Mouse (Mus musculus): ENCODE measurements around the gene Stat5a.

The Stat5a gene

DNA sequence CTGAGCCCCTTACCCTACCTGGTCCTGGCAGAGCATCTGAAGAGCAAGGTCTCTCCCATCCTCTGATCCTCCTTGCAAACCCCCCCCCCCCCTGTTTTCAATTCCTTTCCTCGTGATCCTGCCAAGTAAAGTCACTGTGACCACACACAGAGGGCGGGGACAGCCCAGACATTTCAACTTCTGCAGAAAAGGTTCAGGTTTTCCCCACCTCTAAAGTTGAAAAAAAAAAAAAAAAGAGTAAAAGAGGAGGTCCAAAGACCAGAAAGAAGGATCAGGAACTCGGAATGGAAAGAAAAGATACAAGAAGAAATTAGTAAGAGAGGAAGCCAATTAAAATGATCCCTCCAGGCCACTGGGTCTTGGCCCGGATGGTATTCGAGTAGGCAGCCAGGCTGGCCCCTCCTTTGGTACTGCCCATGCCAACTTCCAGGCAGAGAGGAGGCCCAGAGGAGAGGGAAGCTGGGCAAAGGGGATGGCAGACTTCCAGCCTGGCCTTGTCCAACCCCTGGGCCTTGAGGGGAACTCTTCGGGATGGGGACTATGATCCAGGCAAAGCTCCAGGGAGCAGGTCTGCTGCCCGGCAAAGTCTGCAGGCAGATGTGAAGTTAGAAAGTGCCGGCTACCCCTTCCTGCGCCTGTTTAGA, at the start of gene Stat5a:
Stat5a (plus strand) TSS at position 417 of the 644 bp plus-strand sequence.
- DNase-seq (ENCODE audit: low read depth, low spot score): no peak

DNA sequence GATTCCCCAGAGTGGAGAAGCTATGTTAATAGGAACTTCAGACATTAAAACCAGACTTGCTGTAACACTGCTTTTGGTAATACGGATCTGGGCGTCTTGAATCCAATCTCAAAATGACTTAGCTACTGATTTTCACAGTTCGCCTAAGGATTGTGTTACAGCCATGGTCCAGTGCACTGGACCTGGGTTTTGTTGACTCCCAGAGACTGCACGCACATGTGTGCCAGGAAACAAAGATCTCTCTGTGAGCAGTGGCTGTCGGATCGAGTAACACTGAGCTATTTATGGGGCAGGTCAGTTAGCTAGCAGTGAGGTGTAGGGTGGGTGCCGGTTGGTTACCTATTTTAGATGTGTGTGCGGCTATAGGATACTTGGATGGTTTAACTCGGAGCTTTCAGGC, 48.6 kb upstream of the Stat5a start:
- DNase-seq (ENCODE audit: low read depth, low spot score): no peak

DNA sequence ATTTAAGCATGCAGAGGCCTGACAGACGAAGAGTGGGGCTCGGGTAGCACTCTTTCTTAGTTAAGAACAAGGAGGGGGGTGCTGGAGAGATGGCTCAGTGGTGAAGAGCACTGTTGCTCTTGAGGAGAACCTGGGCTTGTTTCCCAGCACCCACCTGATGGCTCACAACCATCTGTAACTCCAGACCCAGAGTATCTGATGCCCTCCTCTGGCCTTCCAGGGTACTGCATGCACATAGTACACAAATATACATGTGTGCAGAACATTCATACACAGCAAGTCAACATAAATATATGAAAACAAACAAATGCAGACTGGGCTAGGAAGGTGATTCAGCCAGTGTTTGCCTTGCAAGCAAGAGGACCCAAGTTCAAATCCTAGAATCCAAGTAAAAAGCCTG, 48.0 kb upstream of the Stat5a start:
- DNase-seq (ENCODE audit: low read depth, low spot score): no peak

DNA sequence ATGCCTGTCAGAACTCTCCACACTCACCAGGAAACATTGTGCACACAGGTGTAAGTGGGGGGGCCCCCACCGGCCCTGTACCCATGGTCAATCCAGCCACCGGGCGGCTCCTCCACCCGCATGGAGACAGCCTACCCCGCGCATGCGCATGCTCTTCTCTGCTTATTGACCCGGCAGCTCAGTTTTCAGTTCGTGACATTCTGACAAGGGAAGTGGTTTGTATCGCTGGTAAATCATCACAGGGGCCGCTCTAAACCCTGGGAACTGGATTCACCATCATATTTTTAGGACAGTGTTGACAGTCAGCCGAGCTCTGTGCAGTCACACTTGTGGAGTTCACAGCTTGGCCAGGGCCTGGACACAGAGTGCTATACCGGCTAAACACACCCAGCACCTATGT, 44.7 kb upstream of the Stat5a start:
- DNase-seq (ENCODE audit: low read depth, low spot score): peak; percentile 41

DNA sequence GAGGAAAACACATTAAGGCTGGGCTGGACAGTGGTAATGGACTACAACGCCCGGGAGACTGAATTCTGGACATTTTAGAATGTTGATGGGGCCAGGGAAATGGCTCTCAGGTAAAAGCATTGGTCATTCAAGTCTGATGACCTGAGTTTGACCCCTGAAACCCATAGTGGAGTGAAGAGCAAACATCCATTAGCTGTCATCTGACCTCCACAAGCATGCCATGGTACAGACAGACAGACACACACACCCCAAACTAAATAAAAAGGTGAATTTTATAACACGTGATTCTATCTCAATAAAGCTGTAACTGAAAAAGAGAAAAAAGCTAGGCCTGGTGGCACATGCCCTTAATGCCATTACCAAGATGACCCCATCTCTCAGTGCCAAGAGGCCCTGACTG, 42.8 kb upstream of the Stat5a start:
- DNase-seq (ENCODE audit: low read depth, low spot score): no peak

DNA sequence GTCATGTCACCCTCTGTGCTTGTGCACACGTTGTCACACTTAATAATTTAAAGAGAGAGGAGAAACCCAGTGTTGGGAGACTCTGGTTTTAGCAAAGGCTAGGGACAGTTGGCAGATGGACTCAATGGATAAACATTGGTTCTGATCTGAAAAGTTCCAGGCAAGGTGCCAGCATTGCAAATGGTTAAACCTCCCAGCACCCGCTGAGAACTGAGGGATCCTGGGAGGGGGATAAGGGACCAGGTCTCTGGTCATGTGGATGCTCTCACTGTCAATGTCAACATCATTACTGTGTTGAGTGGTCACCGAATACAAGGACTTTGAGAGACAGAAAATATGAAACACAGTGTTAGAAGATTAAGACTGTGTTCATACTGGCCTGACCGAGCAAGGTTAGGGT, 42.4 kb upstream of the Stat5a start:
- DNase-seq (ENCODE audit: low read depth, low spot score): no peak

DNA sequence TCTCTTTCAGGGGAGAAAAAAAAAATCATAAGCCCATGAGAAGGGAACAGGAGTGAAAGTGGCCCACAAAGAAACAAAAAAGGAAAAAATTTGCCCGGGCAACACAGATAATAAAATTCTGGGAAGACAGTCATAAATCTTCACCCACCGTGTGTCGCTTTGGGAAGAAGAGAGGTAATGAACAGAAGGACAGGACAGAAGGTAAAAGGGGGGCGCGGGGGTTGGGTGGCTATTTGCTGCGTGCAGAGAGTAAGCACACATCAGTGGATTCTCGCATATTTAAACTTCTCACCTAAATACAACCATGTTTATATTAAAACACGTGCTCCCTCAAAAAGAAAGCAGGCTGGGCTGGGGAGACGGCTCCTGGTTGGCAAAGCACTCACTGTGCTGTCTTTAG, 41.8 kb upstream of the Stat5a start:
- DNase-seq (ENCODE audit: low read depth, low spot score): no peak

DNA sequence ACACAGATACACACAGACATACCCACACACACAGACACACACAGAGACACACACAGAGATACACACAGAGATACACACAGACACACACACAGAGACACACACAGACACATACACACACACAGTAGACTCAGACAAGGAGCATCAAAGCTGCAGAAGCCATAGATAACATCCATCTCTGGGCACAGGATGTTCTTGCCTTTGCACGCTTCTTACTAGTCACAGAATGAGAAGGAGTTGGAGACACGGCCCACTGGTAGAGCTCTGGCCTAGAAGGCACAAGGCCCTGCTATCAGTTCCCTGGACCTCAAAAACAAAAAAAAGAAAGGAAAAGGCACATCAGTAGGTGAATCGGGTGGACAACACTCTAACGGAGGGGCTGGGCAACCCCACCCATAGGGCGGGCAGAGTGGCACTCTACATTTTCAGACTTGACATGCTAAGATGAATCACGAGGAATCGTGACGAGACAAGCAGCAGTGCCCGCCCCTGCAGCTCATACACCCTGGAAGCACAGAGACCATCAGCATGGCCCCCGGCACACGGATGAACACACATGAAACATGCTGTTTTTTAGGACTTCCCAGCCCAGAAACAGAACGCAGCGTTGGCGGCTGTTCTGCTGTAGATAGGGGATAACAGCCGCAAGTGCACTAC, 40.7 kb upstream of the Stat5a start:
- DNase-seq (ENCODE audit: low read depth, low spot score): no peak

DNA sequence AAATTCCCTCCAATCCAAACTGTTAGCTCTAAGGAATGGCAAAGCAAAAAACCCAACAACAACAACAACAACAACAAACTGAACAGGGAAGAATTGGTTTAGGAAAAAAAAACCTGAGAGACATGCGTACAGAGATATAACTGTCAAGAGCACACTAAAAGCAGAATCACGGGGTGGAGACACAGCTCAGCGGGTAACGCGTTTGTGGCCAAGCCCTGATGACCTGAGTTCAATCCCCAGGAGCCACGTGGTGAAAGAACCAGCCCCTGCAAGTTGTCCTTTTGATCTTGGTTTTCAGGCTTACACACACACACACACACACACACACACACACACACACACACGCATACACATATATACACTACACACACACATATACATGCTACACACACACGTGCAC, 40.1 kb upstream of the Stat5a start:
- DNase-seq (ENCODE audit: low read depth, low spot score): no peak

DNA sequence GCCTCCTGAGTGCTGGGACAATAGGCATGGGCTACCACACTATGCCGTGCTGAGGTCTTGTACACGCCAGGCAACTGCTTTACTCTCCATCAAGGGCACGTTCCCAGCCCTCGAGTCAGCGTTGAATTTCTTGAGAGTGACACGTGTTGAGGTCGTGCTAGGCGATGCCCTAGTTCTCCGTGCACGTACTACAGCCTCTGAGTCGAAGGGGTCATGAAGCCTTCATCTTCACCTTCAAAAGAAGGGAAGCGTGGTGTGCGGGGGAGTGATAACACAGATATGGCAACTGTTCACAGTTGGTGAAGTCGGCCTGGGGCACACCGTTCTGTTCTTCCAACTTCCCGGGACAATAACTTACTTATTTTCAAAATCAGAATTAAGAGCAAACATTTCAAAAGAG, 39.5 kb upstream of the Stat5a start:
- no peak for DNase-seq (ENCODE audit: low read depth, low spot score)

DNA sequence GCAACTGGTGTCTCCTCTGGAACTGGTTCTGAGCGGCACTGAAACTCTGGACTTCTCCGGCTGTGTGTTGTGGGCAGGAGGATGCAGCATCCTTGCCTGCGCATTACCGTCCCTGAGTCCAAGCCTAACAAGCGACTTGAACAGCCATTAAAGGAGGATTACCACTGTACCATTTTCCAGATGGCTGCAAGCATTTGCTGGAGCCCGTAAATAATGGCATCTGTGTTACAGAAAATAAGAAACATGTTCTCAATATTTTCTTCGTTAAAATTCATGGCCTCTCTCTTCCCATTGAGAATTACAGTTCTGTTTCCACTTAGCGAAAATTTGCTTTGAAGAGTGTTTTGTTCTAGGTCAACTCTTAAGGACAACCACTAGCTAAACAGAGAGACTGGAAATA, 39.1 kb upstream of the Stat5a start:
- no peak for DNase-seq (ENCODE audit: low read depth, low spot score)

DNA sequence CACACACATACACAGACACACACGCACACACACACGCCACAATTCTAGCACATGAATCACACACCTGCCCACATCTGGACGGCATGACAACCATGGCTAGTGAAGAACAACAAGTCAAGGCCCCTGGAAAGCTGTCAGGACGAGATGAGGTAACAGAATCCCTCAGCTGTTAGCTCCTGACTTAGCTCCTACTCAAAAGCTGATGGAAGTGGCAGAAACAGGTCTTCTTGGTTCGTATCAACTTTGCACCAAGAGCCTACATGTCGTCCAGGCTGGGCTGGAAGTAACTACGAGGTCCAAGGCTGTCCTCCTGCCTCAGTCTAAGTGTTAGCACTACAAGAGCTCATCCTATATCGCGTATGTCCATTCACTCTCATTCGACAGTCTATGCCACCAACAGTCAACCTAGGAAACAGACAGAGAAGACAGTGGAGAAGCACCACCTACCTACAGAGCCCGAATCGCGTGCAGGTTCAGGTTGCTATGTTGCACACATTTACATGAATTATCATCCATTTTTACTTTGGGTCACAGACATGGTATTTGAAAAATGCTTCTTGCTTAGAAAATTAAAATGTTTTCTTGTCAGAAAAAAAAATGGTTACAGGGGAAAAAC, 37.4 kb upstream of the Stat5a start:
- no peak for DNase-seq (ENCODE audit: low read depth, low spot score)

DNA sequence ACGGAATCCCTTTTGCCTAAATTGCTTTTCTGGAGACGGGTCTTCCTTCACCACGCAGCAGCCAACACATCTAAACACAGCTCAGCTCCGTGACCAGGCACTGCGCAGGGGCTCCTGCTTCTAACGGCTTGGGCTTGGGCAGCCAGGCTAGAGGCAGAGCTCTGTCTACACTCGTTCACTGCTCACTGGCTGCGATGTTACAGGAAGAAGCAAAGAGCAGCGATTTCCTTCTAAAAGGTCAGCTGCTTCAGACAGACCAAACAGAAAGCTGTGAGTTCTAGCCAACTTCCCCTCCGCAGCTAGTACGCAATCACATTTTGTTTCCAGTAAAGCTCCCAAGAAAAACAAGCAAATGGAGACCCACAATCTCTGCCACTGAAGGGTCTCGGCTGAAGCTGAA, 36.8 kb upstream of the Stat5a start:
- DNase-seq (ENCODE audit: low read depth, low spot score): no peak

DNA sequence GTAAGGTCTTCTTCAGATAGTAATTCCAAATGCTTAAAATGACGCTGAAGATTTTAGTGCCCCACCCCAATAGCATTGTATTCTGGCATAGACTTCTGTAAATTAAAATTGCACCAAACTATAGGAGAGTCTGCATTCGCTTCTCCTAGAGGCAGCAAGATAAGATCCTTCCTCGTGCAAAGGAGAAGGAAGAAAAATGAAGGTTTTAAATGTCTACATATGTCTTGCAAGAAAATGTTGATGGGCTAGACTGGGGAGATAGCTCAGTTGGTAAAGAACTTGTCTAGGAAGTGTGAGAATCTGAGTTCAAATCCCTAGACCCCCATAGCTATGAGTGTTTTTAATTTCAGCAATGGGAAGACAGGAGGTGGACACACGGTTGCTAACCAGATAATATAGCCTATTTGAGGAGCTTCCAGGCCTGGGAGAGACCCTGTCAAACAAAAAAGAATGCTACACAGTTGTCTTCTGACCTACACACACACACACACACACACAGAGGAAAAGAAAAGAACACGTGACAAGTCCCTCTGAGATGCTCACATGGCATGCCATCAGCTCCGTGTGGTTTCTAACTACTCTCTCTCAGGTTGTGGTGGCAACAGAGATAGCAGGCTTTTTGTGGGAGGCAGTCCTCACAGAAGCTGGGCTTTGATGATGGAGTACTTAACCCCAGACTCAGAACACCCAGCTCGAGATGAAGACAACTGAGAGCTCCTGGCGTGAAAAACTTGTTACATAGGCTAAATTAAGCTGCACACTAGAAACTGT, 35.4 kb upstream of the Stat5a start:
- DNase-seq (ENCODE audit: low read depth, low spot score): no peak

DNA sequence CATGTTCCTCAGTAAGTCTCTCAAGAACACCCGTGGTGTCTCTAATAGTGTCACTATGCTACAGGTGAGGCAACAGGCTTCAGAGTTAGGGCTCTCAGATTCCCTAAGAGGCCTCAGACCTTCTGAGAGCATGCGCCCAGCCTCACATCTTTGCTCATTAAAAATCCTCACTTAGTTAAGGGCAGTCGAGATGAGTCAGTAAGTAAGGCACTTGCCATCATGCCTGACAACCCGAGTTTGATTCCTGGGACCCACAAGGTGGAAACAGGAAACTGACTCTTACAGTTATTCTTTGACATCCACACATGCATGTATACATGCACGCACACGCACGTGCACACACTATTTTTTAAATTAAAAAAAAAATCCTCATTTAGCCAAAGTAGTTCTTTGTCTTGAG, 34.7 kb upstream of the Stat5a start:
- DNase-seq (ENCODE audit: low read depth, low spot score): no peak

DNA sequence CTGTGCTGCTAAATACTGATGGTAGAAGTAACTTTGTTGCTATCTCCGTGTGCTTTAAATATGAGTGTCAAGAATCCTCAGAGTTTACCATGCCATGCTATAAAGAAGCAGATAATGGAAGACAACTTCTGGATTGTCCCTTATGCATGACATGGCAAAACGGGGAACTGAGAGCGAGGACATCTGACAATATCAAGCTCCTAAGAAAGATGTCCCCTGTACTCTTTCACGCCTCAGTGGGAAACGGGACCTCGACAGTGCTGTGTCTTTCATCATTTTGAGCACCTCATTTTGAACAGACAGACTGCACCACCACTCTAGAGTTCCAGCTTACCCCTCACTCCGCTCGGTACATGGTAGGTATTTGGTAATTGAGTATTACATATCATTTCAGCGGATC, 33.7 kb upstream of the Stat5a start:
- no peak for DNase-seq (ENCODE audit: low read depth, low spot score)

DNA sequence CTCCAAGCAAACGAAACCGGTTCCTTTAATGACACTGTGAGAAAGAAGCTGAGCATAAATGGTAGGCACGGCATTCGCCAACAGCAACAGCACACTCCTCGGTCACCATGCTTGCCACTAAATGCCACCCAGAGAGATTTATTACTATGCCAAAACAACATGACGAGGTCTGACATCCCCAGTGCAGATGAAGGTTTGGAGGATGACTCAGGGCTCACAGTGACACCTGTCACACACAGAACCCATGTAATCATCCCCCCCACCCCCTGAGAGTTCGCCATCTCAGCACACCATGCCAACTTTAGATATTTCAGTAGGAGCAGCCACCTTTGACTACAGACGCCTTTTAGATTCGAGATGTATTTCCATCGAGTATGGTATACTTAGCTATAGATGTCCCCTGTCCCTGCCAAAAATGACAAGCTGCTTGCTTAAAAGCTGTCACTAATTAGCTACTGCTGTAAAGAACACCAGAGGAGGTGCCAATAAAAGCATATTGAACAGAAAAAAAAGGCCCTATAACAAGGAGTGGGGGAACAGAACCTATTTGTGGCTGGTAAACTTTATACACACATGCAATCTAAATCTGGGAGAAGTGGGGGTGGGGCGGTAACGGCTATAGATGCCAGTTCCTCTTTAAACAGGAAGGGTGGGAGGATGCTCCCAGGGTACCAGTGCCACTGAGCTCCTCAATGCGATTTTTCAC, 32.8 kb upstream of the Stat5a start:
- no peak for DNase-seq (ENCODE audit: low read depth, low spot score)

DNA sequence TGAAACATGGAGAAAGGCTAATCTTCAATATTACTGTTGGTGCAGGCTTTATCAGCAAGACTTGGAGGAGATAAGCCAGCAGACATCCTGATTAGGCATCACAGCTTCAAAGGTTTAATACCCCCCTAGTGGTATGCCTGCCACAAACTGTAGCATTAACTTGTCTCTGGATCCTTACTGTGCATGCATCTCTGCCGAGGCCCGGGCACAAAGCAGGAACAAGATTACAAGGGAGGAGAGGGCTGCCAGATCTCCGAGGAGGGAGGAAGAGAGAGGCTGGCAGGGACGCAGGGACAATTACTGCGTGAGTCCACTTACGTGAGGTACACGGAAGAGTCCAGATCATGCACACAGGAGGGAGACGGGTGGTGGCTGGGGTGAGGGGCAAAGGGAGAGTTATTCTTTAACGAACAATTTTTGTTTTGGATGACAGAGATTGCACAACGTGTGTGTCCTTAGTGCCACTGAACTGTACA, 30.4 kb upstream of the Stat5a start:
- no peak for DNase-seq (ENCODE audit: low read depth, low spot score)

DNA sequence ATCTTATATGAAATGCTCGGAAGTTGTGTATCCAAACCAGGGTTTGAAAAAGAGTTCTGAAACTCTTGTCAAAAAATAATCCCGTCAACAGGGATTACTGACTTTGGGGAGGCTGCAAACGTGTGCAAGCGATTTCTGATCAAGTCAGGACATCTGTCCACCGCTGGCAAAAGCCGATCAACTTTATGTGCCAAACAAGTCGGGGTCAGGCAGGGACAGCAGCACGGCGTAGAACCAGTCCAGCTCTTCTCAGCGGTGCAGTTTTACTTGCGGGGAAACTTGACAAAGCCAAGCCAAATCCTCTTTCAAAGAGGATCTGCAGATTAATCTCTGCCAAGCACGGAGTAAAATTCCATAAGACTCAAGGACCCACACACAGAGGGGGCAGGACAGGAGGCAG, 29.5 kb upstream of the Stat5a start:
- DNase-seq (ENCODE audit: low read depth, low spot score): no peak

DNA sequence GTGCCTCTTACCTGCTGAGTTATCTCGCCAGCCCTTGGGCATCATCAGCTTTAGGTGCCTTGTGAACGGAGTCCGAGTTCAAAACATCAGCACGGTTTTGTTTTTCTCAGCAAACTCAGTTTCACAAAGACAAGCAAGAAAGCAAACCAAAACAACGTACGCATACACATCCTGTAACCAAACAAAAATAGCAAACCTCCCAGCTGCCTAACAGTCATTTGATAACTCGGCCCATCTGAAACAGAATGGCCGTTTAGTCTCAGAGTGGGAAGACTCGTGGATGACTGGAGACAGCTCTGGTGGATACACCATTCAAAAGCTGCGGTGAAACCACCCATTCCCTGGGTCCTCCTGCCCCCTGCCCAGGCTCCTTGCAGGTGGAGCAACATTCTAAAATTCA, 27.8 kb upstream of the Stat5a start:
- no peak for DNase-seq (ENCODE audit: low read depth, low spot score)

DNA sequence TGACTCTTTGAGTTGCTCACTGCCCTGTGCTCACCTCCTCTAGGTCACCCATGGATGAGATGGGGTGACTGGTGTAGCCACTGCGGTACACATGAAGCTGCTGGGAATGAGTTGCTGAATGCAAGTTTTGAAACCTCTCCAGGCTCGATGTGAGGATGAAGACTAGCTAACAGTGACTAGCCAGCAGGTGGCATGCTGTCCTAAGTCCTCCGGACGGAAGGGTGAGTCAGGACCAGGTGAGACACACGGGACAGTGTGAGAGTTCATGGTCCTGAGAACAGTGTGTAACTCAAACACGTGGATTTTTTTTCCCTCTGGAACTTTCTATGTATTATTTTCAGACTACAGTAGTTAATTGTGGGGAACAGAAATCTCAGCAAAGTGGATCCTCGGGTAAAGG, 25.7 kb upstream of the Stat5a start:
- DNase-seq (ENCODE audit: low read depth, low spot score): no peak
